Mouse (Mus musculus) embryonic facial prominence, embryonic 11.5 days (tissue): ENCODE results near the gene Sox6. TPM values are rescaled to one million over a fixed set of nuclear protein-coding genes. Genes with fewer than 3 reads are reported as not detected.

Source experiments
- ATAC-seq: fragments of 200-750 bp; cut with Nextera tagmentation; replicated peaks from 2 replicates; pipeline ENCODE4 v1.8.0; 2017; ENCODE audit warnings: low read depth; ENCODE audit not compliant: insufficient number of reproducible peaks, low FRiP score, low TSS enrichment
- DNase-seq: peaks from one replicate; pipeline ENCODE4 v3.0.0-alpha.2; 2015; ENCODE audit warnings: low spot score
- H3K27ac ChIP-seq: fragments of 300-500 bp; sonication (generic); replicated peaks from 2 replicates; pipeline ENCODE4 v1.5.1; 2014; ENCODE audit warnings: mild to moderate bottlenecking, low read depth, low read length, control low read depth
- H3K27me3 ChIP-seq: fragments of 300-500 bp; sonication (generic); 2 replicates; pipeline ENCODE4 v1.6.1; 2014; ENCODE audit warnings: mild to moderate bottlenecking, low read length, moderate library complexity, mixed read lengths; ENCODE audit not compliant: control insufficient read depth, insufficient read depth
- H3K36me3 ChIP-seq: fragments of 300-500 bp; sonication (generic); replicated peaks from 2 replicates; pipeline ENCODE4 v1.6.1; 2014; ENCODE audit warnings: low read depth, mild to moderate bottlenecking, low read length, moderate library complexity, mixed read lengths; ENCODE audit not compliant: control insufficient read depth, insufficient read depth
- H3K4me1 ChIP-seq: fragments of 300-500 bp; sonication (generic); 2 replicates; pipeline ENCODE4 v1.6.1; 2014; ENCODE audit warnings: low read length, mixed read lengths; ENCODE audit not compliant: control insufficient read depth, insufficient read depth
- H3K4me2 ChIP-seq: fragments of 300-500 bp; sonication (generic); 2 replicates; pipeline ENCODE4 v1.6.1; 2014; ENCODE audit warnings: low read depth, mild to moderate bottlenecking, control low read depth, low read length, moderate library complexity
- H3K4me3 ChIP-seq: fragments of 300-500 bp; sonication (generic); 2 replicates; pipeline ENCODE4 v1.5.1; 2014; ENCODE audit warnings: low read depth, low read length, control low read depth
- H3K9ac ChIP-seq: fragments of 300-500 bp; sonication (generic); replicated peaks from 2 replicates; pipeline ENCODE4 v1.6.1; 2014; ENCODE audit warnings: mild to moderate bottlenecking, control low read depth, low read length
- H3K9me3 ChIP-seq: fragments of 300-500 bp; sonication (generic); replicated peaks from 2 replicates; pipeline ENCODE4 v1.6.1; 2016; ENCODE audit warnings: mild to moderate bottlenecking, low read length, inconsistent platforms, mixed read lengths; ENCODE audit not compliant: control insufficient read depth
- WGBS: fragments of 180-500 bp; shearing (Covaris S2); extraction: QIAGEN DNeasy Blood & Tissue Kit; methylation state at CpG from one replicate; pipeline ENCODE4 v1.1.7; 2014; 5-methylcytosine and 5-hydroxymethylcytosine counted together
- polyA plus RNA-seq: library from polyadenylated mRNA; unstranded; fragments of >200 nt; fragmentation: Nextera tagmentation; extraction: Ambion mirVana; gene quantifications from 2 replicates; pipeline ENCODE4 v1.2.1, GENCODE M21; 2014

The Sox6 gene
- polyA plus RNA-seq, 1 experiment from 2014 or later = 29.2 TPM

- H3K27me3 ChIP-seq = no peaks in the 10 kb centered on the region
- WGBS = 95% methylated on average over 4 of the region's 4 CpGs
- peaks cover 5% of the 10 kb centered on the region; the same call in 1 of the 2 replicates for H3K4me1 ChIP-seq
- ATAC-seq (no peak), DNase-seq (no peak)
- H3K9ac ChIP-seq = no peak overlapping the region
- H3K4me3 ChIP-seq = no peak overlapping the region
- H3K27ac ChIP-seq = no peak overlapping the region
- H3K4me2 ChIP-seq = no peak overlapping the region
- H3K36me3 ChIP-seq = no peaks in the 10 kb centered on the region
- H3K9me3 ChIP-seq = no peaks in the 10 kb centered on the region
Measured at GRCm38 (mm10) chr7:115671272-115671671, 367.3 kb downstream of the Sox6 start.

- no peaks in the 10 kb centered on the region for H3K36me3 ChIP-seq
Measured at GRCm38 (mm10) chr7:115669207-115670004, 369.2 kb downstream of the Sox6 start.

GRCm38 (mm10) chr7:115666686-115667382, 371.8 kb downstream of the Sox6 start:
- Histone ChIP-seq H3K4me3 (peak overlapping the region; percentile 5; the same call in 1 of the 2 replicates), H3K9ac (no peak overlapping the region), H3K27me3 (no peaks in the 10 kb centered on the region), H3K4me2 (peak overlapping the region; percentile 32), H3K27ac (no peak overlapping the region), H3K36me3 (no peaks in the 10 kb centered on the region), H3K4me1 (peaks cover 7% of the 10 kb centered on the region; the same call in 1 of the 2 replicates), H3K9me3 (no peaks in the 10 kb centered on the region)
- DNase-seq (peak; percentile 35), ATAC-seq (no peak)
- WGBS = 16% methylated on average over 18 of the region's 18 CpGs

More at GRCm38 (mm10) chr7:115669207-115670004, 369.2 kb downstream of the Sox6 start:
- no peak overlapping the region for H3K4me3 ChIP-seq
- H3K27me3 ChIP-seq = no peaks in the 10 kb centered on the region
- no peak overlapping the region for H3K27ac ChIP-seq
- ATAC-seq (no peak), DNase-seq (no peak)
- no peak overlapping the region for H3K4me2 ChIP-seq
- H3K9me3 ChIP-seq = no peaks in the 10 kb centered on the region
- H3K4me1 ChIP-seq = peaks cover 5% of the 10 kb centered on the region; the same call in 1 of the 2 replicates
- H3K9ac ChIP-seq = no peak overlapping the region
- WGBS = 34% methylated on average over 6 of the region's 6 CpGs

GRCm38 (mm10) chr7:115663399-115663798, 375.2 kb downstream of the Sox6 start:
- H3K9me3 ChIP-seq = no peaks in the 10 kb centered on the region
- ATAC-seq (no peak), DNase-seq (no peak)
- H3K27me3 ChIP-seq = no peaks in the 10 kb centered on the region
- H3K4me3 ChIP-seq = no peak overlapping the region
- H3K4me2 ChIP-seq = no peak overlapping the region
- H3K4me1 ChIP-seq = peaks cover 7% of the 10 kb centered on the region; the same call in 1 of the 2 replicates
- H3K27ac ChIP-seq = no peak overlapping the region
- WGBS = 62% methylated on average over 6 of the region's 6 CpGs
- H3K36me3 ChIP-seq = no peaks in the 10 kb centered on the region
- no peak overlapping the region for H3K9ac ChIP-seq

GRCm38 (mm10) chr7:115662121-115662520, 376.5 kb downstream of the Sox6 start:
- WGBS = 88% methylated on average over 9 of the region's 9 CpGs
- H3K4me3 ChIP-seq = no peak overlapping the region
- no peaks in the 10 kb centered on the region for H3K36me3 ChIP-seq
- no peak overlapping the region for H3K4me2 ChIP-seq
- H3K4me1 ChIP-seq = peaks cover 2% of the 10 kb centered on the region; the same call in 1 of the 2 replicates
- no peaks in the 10 kb centered on the region for H3K9me3 ChIP-seq
- H3K27me3 ChIP-seq = no peaks in the 10 kb centered on the region
- DNase-seq (no peak), ATAC-seq (no peak)
- no peak overlapping the region for H3K9ac ChIP-seq
- no peak overlapping the region for H3K27ac ChIP-seq

- H3K4me2 ChIP-seq = no peak overlapping the region
- H3K27me3 ChIP-seq = no peaks in the 10 kb centered on the region
- H3K27ac ChIP-seq = peak overlapping the region; percentile 23
- H3K9ac ChIP-seq = no peak overlapping the region
- no peak overlapping the region for H3K4me3 ChIP-seq
- no peaks in the 10 kb centered on the region for H3K9me3 ChIP-seq
- no peak for ATAC-seq
- peaks cover 5% of the 10 kb centered on the region for H3K4me1 ChIP-seq
- H3K36me3 ChIP-seq = no peaks in the 10 kb centered on the region
- peak; percentile 51 for DNase-seq
Measured at GRCm38 (mm10) chr7:115646696-115647095, 391.9 kb downstream of the Sox6 start.

- Histone ChIP-seq H3K9me3 (no peaks in the 10 kb centered on the region), H3K4me2 (no peak overlapping the region), H3K4me1 (peaks cover 5% of the 10 kb centered on the region), H3K27me3 (no peaks in the 10 kb centered on the region), H3K36me3 (no peaks in the 10 kb centered on the region), H3K9ac (no peak overlapping the region), H3K4me3 (no peak overlapping the region), H3K27ac (peak overlapping the region; percentile 23)
- ATAC-seq (0 out of 2 replicates have a peak, but pooled peaks have one; percentile 42), DNase-seq (peak; percentile 49)
- WGBS = 10% methylated on average over 5 of the region's 5 CpGs
Measured at GRCm38 (mm10) chr7:115645971-115646447, 392.6 kb downstream of the Sox6 start.
